Mouse (Mus musculus): Measurements from ENCODE around the gene Plvap. TPM values are rescaled to one million over a fixed set of nuclear protein-coding genes. Genes with fewer than 3 reads are reported as not detected.

Gene Plvap
- polyA plus RNA-seq, 1 experiment from 2014 or later, result 63.7 TPM

DNA sequence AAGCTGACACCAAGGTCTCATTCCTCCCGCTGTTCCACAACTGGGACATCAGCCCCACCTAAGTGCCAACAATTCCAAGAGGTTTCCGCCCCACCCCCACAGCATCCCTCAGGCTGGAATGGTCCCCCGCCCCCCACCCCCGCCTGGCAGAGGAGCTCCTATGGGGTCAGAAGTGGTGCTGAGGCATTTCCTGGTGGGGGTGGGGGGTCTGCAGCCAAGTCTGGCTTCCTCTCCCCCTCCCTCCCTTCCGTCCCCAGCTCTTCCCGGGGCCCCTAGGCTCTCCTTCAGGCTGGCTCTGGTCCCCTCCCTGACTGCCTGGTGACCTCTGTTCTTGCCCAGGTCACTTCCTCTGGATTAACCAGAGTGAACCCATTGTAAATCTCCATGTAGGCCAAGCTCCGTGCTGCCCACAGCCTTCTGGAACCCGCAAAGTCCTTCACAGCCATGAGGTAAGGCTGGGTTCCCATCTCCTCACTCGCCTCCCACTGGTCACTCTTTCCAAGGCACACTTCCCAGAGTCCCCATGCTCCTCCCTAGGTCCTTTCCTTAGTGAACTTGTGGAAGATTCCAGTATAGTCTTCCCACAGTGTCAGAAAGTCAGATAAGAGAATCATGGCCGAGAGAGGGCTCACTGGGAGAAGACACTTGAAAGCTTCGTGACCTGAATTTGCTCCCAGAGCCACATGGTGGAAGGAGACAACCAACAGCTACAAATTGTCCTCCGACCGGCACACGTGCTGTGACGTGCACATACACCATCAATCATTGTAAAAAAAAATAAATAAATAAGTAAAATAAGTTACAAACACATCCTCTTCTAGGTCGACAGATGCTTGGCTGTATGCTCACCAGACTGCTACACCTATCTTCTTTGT lies 12.5 kb downstream of the Plvap start:
- H3K4me1 ChIP-seq (replicated peaks; ENCODE audit: control insufficient read depth, insufficient read depth, low read length), result peaks cover 26% of the 10 kb centered on the region
- H3K36me3 ChIP-seq (ENCODE audit: control insufficient read depth, insufficient read depth, low read length), result peaks cover 5% of the 10 kb centered on the region; the same call in 1 of the 2 replicates
- no peak overlapping the region for H3K9ac ChIP-seq (ENCODE audit: low read length)
- WGBS, result 23% methylated on average over 16 of the region's 16 CpGs
- no peaks in the 10 kb centered on the region for H3K9me3 ChIP-seq (ENCODE audit: control insufficient read depth, low read length)
- ATAC-seq (replicated peaks; ENCODE audit: low FRiP score, low TSS enrichment, low read depth), result no peak
- no peak overlapping the region for H3K4me2 ChIP-seq (ENCODE audit: low read length)
- H3K4me3 ChIP-seq (ENCODE audit: low read depth, low read length), result no peak overlapping the region
- no peak for DNase-seq (ENCODE audit: low spot score)
- H3K27ac ChIP-seq (ENCODE audit: low read depth), result 0 out of 2 replicates have a peak overlapping the region, but pooled peaks have one; percentile 1
- no peaks in the 10 kb centered on the region for H3K27me3 ChIP-seq (replicated peaks; ENCODE audit: control insufficient read depth, insufficient read depth, low read length)

DNA sequence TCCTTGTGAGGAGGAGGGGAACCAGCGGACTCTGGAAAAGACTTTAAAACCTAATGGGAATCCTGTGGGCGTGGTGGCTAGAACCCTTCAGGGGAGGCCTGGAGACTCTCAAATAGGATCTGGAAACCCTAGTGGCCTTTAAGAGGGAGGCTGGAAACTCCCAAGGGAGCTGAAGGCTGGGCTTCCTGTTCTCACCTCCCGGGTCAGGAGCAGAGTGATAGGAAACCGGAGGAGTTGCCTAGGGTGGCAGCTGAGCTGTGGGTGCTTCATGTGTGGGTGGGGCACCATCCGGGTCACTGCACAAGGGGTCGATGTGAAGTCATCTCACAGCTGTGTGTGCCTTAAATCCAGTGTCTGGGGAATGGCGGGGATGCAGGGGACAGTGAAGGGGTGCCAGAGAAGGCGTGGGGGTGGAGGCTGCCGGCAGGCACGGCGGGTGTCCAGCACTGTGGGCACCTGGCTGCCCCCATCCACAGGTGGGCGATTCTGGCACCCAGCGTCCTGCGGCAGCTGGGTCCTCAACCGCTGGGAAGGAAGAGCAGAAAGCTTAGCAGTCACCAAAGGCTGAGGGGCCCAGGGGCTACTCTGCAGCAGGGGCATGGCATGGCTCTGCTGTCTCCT lies 13.6 kb downstream of the Plvap start:
- H3K9ac ChIP-seq (ENCODE audit: low read length), result 0 out of 2 replicates have a peak overlapping the region, but pooled peaks have one; percentile 29
- no peak for ATAC-seq (replicated peaks; ENCODE audit: low FRiP score, low TSS enrichment, low read depth)

DNA sequence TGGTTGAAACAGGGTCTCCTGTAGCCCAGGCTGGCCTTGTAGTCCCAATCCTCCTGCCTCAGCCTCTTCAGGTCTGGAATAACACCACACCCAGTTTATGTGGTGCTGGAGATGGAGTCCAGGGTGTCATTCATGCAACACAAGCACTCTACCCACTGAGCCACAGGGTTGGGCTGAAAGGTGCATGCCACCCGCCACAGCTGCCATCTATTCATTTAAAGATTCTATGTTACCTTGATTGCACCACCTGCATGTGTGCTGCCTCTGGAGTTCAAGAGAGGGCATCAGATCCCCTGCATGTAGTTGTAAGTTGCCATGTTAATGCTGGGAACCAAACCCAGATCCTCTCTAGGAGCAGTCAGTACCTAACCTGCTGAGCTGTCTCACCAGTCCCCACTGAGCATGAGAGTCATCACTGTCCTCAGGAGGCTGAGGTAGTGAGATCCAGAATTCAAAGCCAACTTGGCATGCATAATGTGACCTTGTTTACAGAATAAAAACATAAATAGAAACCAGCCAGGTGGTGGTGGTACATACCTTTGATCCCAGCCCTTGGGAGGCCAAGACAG lies 14.4 kb downstream of the Plvap start:
- no peaks in the 10 kb centered on the region for H3K9me3 ChIP-seq (ENCODE audit: control insufficient read depth, low read length)
- H3K9ac ChIP-seq (ENCODE audit: low read length), result no peak overlapping the region
- no peak overlapping the region for H3K4me2 ChIP-seq (ENCODE audit: low read length)
- H3K27ac ChIP-seq (ENCODE audit: low read depth), result peak overlapping the region; percentile 57; the same call in 1 of the 2 replicates
- peaks cover 26% of the 10 kb centered on the region for H3K4me1 ChIP-seq (replicated peaks; ENCODE audit: control insufficient read depth, insufficient read depth, low read length)
- no peak overlapping the region for H3K4me3 ChIP-seq (ENCODE audit: low read depth, low read length)
- no peak for DNase-seq (ENCODE audit: low spot score)
- ATAC-seq (replicated peaks; ENCODE audit: low FRiP score, low TSS enrichment, low read depth), result no peak
- peaks cover 20% of the 10 kb centered on the region for H3K36me3 ChIP-seq (ENCODE audit: control insufficient read depth, insufficient read depth, low read length)
- H3K27me3 ChIP-seq (replicated peaks; ENCODE audit: control insufficient read depth, insufficient read depth, low read length), result no peaks in the 10 kb centered on the region
- WGBS, result 88% methylated on average over 1 of the region's 1 CpGs

More for the DNA sequence above, 13.6 kb downstream of the Plvap start:
- no peak overlapping the region for H3K4me2 ChIP-seq (ENCODE audit: low read length)
- no peak overlapping the region for H3K4me3 ChIP-seq (ENCODE audit: low read depth, low read length)
- H3K4me1 ChIP-seq (replicated peaks; ENCODE audit: control insufficient read depth, insufficient read depth, low read length), result peaks cover 26% of the 10 kb centered on the region
- H3K27ac ChIP-seq (ENCODE audit: low read depth), result peak overlapping the region; percentile 43; the same call in 1 of the 2 replicates
- no peaks in the 10 kb centered on the region for H3K27me3 ChIP-seq (replicated peaks; ENCODE audit: control insufficient read depth, insufficient read depth, low read length)
- DNase-seq (ENCODE audit: low spot score), result no peak
- no peaks in the 10 kb centered on the region for H3K9me3 ChIP-seq (ENCODE audit: control insufficient read depth, low read length)
- WGBS, result 16% methylated on average over 15 of the region's 15 CpGs
- peaks cover 12% of the 10 kb centered on the region for H3K36me3 ChIP-seq (ENCODE audit: control insufficient read depth, insufficient read depth, low read length)

DNA sequence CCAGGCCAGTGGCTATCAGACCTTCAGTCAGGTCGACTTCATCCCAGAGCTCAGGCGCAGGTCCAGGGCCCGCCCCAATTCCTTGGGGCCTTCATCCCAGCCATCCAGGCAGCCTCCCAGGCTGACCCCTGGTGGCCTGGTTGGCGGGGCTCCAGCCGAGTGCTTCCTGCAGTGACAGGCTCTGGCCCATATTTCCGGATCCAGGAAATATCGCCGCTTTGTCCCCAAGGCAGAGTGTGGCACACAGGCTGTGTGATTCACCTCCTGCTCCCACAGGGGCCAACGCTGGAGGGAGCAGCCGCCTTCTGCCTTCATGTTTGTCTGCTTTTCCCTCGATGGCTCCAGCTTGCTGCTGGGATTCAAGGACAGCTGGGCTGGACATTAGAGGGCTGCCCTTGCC lies 15.1 kb downstream of the Plvap start:
- Histone ChIP-seq H3K9ac (ENCODE audit: low read length) (no peak overlapping the region), H3K27me3 (replicated peaks; ENCODE audit: control insufficient read depth, insufficient read depth, low read length) (no peaks in the 10 kb centered on the region), H3K36me3 (ENCODE audit: control insufficient read depth, insufficient read depth, low read length) (peaks cover 26% of the 10 kb centered on the region), H3K4me3 (ENCODE audit: low read depth, low read length) (no peak overlapping the region), H3K4me2 (ENCODE audit: low read length) (no peak overlapping the region), H3K4me1 (replicated peaks; ENCODE audit: control insufficient read depth, insufficient read depth, low read length) (peaks cover 26% of the 10 kb centered on the region), H3K27ac (ENCODE audit: low read depth) (peak overlapping the region; percentile 57), H3K9me3 (ENCODE audit: control insufficient read depth, low read length) (no peaks in the 10 kb centered on the region)
- no peak for DNase-seq (ENCODE audit: low spot score)
- no peak for ATAC-seq (replicated peaks; ENCODE audit: low FRiP score, low TSS enrichment, low read depth)
- 42% methylated on average over 11 of the region's 11 CpGs for WGBS

DNA sequence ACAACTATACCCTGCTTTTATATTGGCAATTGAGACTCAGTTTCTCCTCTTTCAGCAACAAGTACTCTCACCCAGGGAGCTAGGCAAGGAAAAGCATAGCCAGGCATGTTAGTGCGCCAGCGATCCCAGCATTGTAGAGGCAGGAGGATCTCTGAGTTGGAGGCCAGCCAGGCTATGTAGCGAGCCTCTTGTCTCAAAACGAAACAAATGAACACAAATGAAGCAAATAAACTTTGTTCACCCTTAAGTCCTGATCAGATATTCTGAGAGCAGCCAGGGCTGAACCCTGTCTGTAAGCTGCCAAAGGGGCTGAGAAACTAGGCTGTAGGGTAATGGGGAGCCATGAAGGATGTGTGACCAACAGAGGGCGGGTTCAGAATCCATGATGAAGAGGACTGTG lies 15.7 kb downstream of the Plvap start:
- H3K9ac ChIP-seq (ENCODE audit: low read length), result no peak overlapping the region
- H3K4me2 ChIP-seq (ENCODE audit: low read length), result no peak overlapping the region
- no peaks in the 10 kb centered on the region for H3K9me3 ChIP-seq (ENCODE audit: control insufficient read depth, low read length)
- H3K4me3 ChIP-seq (ENCODE audit: low read depth, low read length), result no peak overlapping the region
- H3K27me3 ChIP-seq (replicated peaks; ENCODE audit: control insufficient read depth, insufficient read depth, low read length), result no peaks in the 10 kb centered on the region
- H3K27ac ChIP-seq (ENCODE audit: low read depth), result peak overlapping the region; percentile 57; the same call in 1 of the 2 replicates
- no peak for ATAC-seq (replicated peaks; ENCODE audit: low FRiP score, low TSS enrichment, low read depth)
- DNase-seq (ENCODE audit: low spot score), result no peak
- peaks cover 26% of the 10 kb centered on the region for H3K4me1 ChIP-seq (replicated peaks; ENCODE audit: control insufficient read depth, insufficient read depth, low read length)
- 88% methylated on average over 5 of the region's 5 CpGs for WGBS
- H3K36me3 ChIP-seq (ENCODE audit: control insufficient read depth, insufficient read depth, low read length), result peaks cover 31% of the 10 kb centered on the region

DNA sequence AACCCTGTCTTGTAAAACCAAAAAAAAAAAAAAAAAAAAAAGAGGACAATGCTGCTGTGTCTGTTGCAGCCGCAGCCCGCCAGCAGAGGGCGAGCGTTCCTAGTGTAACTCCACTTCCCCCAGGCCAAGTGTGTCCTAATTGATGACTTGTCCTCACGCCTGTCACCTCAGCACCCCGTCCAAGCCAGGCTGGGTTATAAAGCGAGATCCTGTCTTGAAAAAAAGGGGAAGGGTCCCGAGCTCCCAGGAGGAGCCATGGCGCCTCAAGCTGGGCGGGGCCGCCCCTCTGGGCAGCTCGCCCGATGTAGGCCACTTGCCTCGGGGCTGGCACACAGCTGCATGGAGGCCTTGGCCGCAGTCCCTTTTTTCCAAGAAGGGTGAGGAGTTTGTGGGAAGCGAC lies 16.5 kb downstream of the Plvap start:
- ATAC-seq (replicated peaks; ENCODE audit: low FRiP score, low TSS enrichment, low read depth) (peak; percentile 33; the same call in 1 of the 2 replicates), DNase-seq (ENCODE audit: low spot score) (peak; percentile 88)
- Histone ChIP-seq H3K27me3 (replicated peaks; ENCODE audit: control insufficient read depth, insufficient read depth, low read length) (no peaks in the 10 kb centered on the region), H3K9ac (ENCODE audit: low read length) (no peak overlapping the region), H3K4me2 (ENCODE audit: low read length) (no peak overlapping the region), H3K36me3 (ENCODE audit: control insufficient read depth, insufficient read depth, low read length) (peaks cover 37% of the 10 kb centered on the region), H3K4me1 (replicated peaks; ENCODE audit: control insufficient read depth, insufficient read depth, low read length) (peaks cover 26% of the 10 kb centered on the region), H3K4me3 (ENCODE audit: low read depth, low read length) (no peak overlapping the region), H3K27ac (ENCODE audit: low read depth) (0 out of 2 replicates have a peak overlapping the region, but pooled peaks have one; percentile 11), H3K9me3 (ENCODE audit: control insufficient read depth, low read length) (no peaks in the 10 kb centered on the region)
- 25% methylated on average over 16 of the region's 16 CpGs for WGBS

DNA sequence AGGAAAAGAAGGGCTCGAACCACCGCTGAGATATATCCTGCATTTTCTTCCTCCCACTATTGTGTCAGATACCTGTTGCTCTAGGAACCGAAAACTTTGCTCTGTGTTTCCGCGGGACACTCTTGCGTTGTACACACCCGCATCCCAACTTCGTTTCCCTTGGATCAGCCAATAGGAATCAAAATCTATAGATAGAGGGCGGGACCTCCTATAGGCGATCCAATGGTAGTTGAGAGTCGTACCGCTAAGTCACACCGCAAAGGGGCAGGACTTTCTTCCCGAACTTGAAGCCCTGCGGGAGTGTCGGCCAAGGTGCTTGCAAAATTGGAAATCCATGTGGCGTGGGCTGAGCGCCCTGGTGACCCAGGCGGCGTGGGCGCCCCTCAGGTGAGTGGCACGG lies 23.1 kb downstream of the Plvap start:
- under 1% methylated on average over 22 of the region's 22 CpGs for WGBS

DNA sequence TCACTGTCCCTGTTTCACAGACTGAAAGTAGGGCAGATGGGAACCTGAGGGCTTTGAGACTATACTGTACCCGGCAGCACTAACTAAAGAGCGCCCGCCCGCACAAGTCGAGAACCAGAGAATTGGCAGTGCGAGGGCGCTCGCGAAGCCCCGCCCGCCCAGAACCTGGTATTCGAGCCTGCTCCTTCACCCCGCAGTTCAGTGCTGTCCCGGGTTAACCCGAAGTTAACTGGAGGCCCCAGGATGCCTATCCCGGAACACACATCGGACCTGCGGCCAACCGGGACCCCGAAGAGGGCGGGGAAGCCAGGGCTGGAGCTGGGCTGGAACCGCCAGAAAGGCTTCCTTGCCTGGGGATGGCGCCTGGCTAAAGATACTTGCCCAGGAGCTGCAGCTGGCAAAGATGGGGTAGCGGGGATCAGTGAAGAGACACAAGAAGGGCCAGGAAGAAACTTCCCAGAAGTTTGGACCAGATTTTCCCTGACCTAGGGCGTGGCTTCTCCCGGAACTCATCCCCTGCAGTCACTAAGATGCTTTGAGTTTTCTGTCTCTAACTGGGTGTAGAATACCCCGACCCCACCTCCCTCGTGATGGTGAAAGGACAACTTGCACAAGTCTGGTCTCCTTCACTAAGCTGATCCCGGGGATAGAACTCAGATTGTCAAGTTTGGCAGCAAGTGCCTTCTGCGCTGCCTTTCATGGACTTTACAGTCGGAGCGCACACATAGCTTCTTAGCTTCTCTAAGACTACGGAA lies 23.7 kb downstream of the Plvap start, which contains the start of gene Gtpbp3:
TSS of gene Gtpbp3 (plus strand) at position 413 of the 755 bp plus-strand sequence.
- ATAC-seq (replicated peaks; ENCODE audit: low FRiP score, low TSS enrichment, low read depth) (peak; percentile 37; the same call in 1 of the 2 replicates), DNase-seq (ENCODE audit: low spot score) (peak; percentile 84)
- Histone ChIP-seq H3K4me1 (replicated peaks; ENCODE audit: control insufficient read depth, insufficient read depth, low read length) (peaks cover 15% of the 10 kb centered on the region), H3K27ac (ENCODE audit: low read depth) (peak within 1 kb of the TSS; percentile 83), H3K4me3 (ENCODE audit: low read depth, low read length) (peak within 1 kb of the TSS; percentile 86), H3K36me3 (ENCODE audit: control insufficient read depth, insufficient read depth, low read length) (peaks cover 25% of the 10 kb centered on the region), H3K4me2 (ENCODE audit: low read length) (peak within 1 kb of the TSS; percentile 95), H3K9ac (ENCODE audit: low read length) (peak within 1 kb of the TSS; percentile 67), H3K9me3 (ENCODE audit: control insufficient read depth, low read length) (no peaks in the 10 kb centered on the region), H3K27me3 (replicated peaks; ENCODE audit: control insufficient read depth, insufficient read depth, low read length) (no peaks in the 10 kb centered on the region)
- under 1% methylated on average over 33 of the region's 33 CpGs for WGBS

More for the DNA sequence above, 23.1 kb downstream of the Plvap start:
- Histone ChIP-seq H3K9ac (ENCODE audit: low read length) (peak overlapping the region; percentile 67), H3K4me1 (replicated peaks; ENCODE audit: control insufficient read depth, insufficient read depth, low read length) (peaks cover 15% of the 10 kb centered on the region), H3K9me3 (ENCODE audit: control insufficient read depth, low read length) (no peaks in the 10 kb centered on the region), H3K4me3 (ENCODE audit: low read depth, low read length) (peak overlapping the region; percentile 86), H3K27me3 (replicated peaks; ENCODE audit: control insufficient read depth, insufficient read depth, low read length) (no peaks in the 10 kb centered on the region), H3K36me3 (ENCODE audit: control insufficient read depth, insufficient read depth, low read length) (peaks cover 28% of the 10 kb centered on the region), H3K4me2 (ENCODE audit: low read length) (peak overlapping the region; percentile 95), H3K27ac (ENCODE audit: low read depth) (peak overlapping the region; percentile 83; the same call in 1 of the 2 replicates)
- ATAC-seq (replicated peaks; ENCODE audit: low FRiP score, low TSS enrichment, low read depth), result peak; percentile 87
- peak; percentile 95 for DNase-seq (ENCODE audit: low spot score)

Measured in intestine, embryonic 14.5 days (tissue).